Mouse (Mus musculus) E14TG2a.4 (cell line): ENCODE results near the gene Cd248.
A peak's percentile ranks its signal among the peaks of the same experiment; 100 is the strongest.

ENCODE experiments used
- H3K27me3 ChIP-seq: 2 replicates; pipeline ENCODE4 v1.6.1; 2014; ENCODE audit warnings: low read length, control low read depth; ENCODE audit not compliant: insufficient read depth
- H3K36me3 ChIP-seq: 2 replicates; pipeline ENCODE4 v1.6.1; 2014; ENCODE audit warnings: low read length, control low read depth; ENCODE audit not compliant: insufficient read depth
- H3K4me1 ChIP-seq: replicated peaks from 2 replicates; pipeline ENCODE4 v1.6.1; 2014; ENCODE audit warnings: low read depth, low read length, control low read depth
- H3K4me3 ChIP-seq: replicated peaks from 2 replicates; pipeline ENCODE4 v1.5.1; 2014; ENCODE audit warnings: mild to moderate bottlenecking, low read length
- H3K9me3 ChIP-seq: 2 replicates; pipeline ENCODE4 v1.6.1; 2014; ENCODE audit warnings: low read length, control low read depth
- CTCF ChIP-seq: conservative IDR thresholded peaks from 2 replicates; pipeline ENCODE4 v1.5.1; 2014; ENCODE audit warnings: low read length
- NANOG ChIP-seq: IDR thresholded peaks from 2 replicates; pipeline ENCODE4 v1.6.1; 2014; ENCODE audit warnings: borderline replicate concordance, low read length, mixed read lengths
- POU5F1 ChIP-seq: IDR thresholded peaks from 2 replicates; pipeline ENCODE4 v1.6.1; 2014; ENCODE audit warnings: low read length, borderline replicate concordance

Gene Cd248

DNA sequence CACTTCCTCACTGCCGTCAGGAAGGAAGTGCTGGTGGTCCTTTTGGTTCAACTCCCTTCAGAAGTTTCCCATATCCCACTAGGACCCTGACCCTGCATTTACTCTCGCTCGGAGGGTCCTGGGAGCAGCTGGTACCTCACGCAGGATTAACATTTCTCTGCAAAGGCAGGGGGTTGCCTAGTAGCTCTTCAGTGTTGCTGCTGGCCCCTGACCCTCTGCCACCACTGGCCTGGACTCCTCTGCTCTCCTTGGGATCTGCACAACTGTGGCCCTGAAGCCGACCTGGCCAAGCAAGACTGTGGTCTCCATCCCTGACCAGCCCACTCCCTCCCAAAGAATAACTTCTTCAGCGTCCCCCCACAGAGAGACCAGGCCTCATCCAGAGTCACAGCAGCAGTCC lies 18.6 kb upstream of the Cd248 start:
- no peaks in the 10 kb centered on the region for H3K9me3 ChIP-seq
- peaks cover 61% of the 10 kb centered on the region for H3K36me3 ChIP-seq
- 0 out of 2 replicates have a peak overlapping the region, but pooled peaks have one; percentile 10 for H3K4me3 ChIP-seq
- H3K27me3 ChIP-seq: peaks cover 29% of the 10 kb centered on the region
- TF ChIP-seq CTCF (no peak), NANOG (no peak), POU5F1 (no peak)
- peaks cover 86% of the 10 kb centered on the region for H3K4me1 ChIP-seq

DNA sequence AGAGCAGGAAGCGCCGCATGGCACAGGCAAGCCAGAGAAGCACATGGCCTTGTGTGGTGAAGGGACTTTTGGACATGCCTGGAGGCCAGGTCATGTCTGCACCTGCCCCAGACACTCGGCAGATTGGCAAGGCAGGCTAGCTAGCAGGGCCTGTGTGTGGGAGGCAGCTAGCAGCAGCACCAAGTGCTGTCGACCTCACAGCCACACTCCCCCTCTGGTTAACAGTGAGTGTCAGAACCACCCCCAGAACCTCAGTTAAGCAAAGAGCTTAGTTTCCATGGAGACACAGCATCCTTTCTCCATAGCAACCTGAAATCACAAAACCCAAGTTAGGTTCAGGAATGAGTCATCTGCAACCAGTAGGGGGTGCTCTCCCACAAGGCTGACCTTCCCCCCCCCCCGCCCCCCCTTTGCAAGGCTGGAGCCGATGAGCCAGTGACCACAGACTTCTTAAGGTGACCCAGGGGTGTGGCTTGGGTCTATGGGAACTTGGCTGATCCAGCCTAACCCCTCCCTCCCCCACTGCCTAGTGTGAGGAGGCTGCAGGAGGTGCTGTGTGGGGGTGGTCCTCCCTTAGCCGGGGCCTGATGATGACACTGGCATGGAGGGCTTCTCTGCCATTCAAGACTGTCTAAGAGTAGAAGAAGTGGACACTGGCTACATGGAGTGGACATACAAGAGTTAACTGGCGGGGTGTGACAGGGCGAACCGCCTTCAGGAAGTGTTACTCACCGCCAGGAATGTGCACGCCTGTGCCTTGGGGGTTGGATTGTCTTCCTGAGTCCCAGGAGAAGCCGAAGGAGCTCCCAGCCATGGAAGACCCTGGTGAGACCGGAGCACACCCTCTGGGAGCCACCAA lies 17.6 kb upstream of the Cd248 start, which contains the start of gene Rin1:
Rin1 (plus strand) TSS at position 435 of the 859 bp plus-strand sequence.
- peaks cover 32% of the 10 kb centered on the region for H3K27me3 ChIP-seq
- TF ChIP-seq POU5F1 (no peak), NANOG (no peak), CTCF (peak; percentile 6; the same call in 1 of the 2 replicates)
- no peaks in the 10 kb centered on the region for H3K9me3 ChIP-seq
- H3K4me1 ChIP-seq: peaks cover 80% of the 10 kb centered on the region
- H3K4me3 ChIP-seq: peak within 1 kb of the TSS; percentile 77
- H3K36me3 ChIP-seq: peaks cover 65% of the 10 kb centered on the region

DNA sequence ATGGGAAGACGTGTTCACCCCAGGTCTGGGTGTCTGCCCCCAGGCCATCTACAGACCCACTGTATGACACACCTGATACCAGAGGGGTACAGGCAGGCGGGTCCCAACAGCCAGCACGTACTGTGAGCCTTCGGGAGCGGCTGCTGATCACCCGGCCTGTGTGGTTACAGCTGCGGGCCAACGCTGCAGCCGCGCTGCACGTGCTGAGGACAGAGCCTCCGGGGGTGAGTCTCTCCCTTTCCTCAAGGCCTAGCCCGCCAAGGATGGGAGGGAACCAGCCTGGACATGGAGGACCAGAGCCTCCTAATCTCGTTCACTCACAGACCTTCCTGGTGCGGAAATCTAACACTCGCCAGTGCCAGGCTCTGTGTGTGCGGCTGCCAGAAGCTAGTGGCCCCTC lies 16.8 kb upstream of the Cd248 start:
- Histone ChIP-seq H3K27me3 (peaks cover 35% of the 10 kb centered on the region), H3K4me1 (peaks cover 76% of the 10 kb centered on the region), H3K36me3 (peaks cover 63% of the 10 kb centered on the region), H3K4me3 (peak overlapping the region; percentile 77), H3K9me3 (no peaks in the 10 kb centered on the region)
- no peak for TF ChIP-seq CTCF
- TF ChIP-seq POU5F1: no peak
- TF ChIP-seq NANOG: no peak

DNA sequence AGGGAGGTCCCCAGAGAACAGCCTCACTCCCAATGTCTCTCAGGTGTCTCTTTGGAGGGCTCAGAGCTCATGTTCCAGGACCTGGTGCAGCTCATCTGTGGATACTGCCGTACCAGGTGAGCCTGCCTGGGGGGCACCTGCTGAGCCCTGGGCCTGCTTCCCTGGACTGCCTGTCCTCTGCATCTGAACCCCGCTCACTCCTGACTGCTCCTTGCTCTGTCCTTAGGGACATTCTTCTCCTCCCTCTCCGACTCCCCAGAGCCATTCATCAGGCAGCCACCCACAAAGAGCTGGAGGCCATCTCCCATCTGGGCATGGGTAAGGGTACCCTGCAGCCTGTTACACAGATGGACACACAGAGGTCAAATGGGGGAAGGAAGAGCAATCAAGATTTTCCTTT lies 16.4 kb upstream of the Cd248 start:
- no peaks in the 10 kb centered on the region for H3K9me3 ChIP-seq
- peaks cover 58% of the 10 kb centered on the region for H3K36me3 ChIP-seq
- H3K27me3 ChIP-seq: peaks cover 35% of the 10 kb centered on the region
- H3K4me3 ChIP-seq: peak overlapping the region; percentile 77
- TF ChIP-seq NANOG (no peak), CTCF (no peak), POU5F1 (no peak)
- peaks cover 76% of the 10 kb centered on the region for H3K4me1 ChIP-seq

DNA sequence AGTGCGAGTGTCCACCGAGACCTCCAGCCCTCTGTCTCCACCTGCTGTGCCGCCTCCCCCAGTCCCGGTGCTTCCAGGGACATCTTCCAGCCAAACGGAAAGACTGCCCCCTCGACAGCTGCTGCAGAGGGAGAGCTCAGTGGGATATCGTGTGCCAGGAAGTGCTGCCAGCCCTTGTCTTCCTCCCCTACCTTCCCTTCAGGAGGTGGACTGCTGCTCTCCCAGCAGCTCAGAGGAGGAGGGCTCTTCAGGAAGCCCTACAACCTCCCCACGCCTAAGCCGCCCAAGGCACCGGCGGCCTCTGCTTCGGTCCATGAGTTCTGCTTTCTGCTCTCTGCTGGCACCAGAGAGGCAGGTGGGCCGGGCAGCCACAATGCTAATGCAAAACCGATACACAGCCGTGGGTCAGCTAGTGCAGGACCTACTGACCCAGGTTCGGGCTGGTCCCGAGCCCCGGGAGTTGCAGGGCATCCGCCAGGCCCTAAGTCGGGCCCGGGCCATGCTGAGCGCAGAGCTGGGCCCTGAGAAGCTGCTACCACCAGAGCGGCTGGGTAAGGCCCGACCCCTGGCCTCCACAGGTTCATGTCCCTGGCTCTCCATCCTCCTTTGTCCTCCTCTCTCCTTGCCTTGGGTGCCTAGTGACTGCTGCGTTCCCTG lies 15.6 kb upstream of the Cd248 start:
- H3K9me3 ChIP-seq: no peaks in the 10 kb centered on the region
- H3K4me3 ChIP-seq: peak overlapping the region; percentile 77
- peaks cover 35% of the 10 kb centered on the region for H3K27me3 ChIP-seq
- H3K4me1 ChIP-seq: peaks cover 80% of the 10 kb centered on the region
- peaks cover 50% of the 10 kb centered on the region for H3K36me3 ChIP-seq
- no peak for TF ChIP-seq POU5F1
- TF ChIP-seq NANOG: no peak
- no peak for TF ChIP-seq CTCF

DNA sequence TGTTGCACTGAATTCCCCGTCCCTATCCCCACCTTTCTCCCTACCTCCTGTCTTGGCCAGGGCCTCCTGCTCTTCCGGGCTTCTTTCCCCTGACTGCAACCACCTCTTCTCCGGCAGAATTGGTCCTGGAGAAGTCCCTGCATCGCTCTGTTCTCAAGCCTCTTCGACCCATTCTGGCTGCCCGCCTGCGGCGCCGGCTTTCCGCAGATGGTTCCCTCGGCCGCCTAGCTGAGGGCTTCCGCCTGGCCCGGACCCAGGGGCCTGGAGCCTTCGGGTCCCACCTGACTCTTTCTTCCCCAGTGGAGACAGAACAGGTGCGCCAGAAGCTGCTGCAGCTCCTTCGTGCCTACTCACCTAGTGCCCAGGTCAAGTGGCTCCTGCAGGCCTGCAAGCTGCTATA lies 15.0 kb upstream of the Cd248 start:
- TF ChIP-seq NANOG (no peak), POU5F1 (no peak)
- Histone ChIP-seq H3K4me3 (peak overlapping the region; percentile 77), H3K36me3 (peaks cover 45% of the 10 kb centered on the region)

DNA sequence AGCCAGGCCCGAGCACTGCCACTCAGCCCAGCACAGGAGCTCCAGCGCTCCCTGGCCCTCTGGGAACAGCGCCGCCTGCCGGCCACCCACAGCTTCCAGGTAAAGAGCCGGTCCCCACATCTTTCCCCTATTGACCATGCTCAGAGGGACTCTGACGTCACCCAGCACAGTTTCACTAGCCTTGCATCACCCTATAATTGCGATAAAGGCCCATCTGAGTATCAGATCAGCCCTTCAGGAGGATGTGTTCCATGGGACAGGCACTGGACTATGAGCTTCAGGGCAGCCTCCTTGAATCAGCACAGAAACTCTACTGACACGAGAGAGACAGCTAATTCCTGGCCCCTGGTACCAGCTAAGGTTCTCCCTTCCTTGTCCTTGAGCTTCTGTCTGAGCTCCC lies 14.0 kb upstream of the Cd248 start:
- TF ChIP-seq CTCF: peak; percentile 98
- no peak for TF ChIP-seq NANOG
- H3K9me3 ChIP-seq: no peaks in the 10 kb centered on the region
- H3K4me1 ChIP-seq: peaks cover 84% of the 10 kb centered on the region
- 0 out of 2 replicates have a peak overlapping the region, but pooled peaks have one; percentile 77 for H3K4me3 ChIP-seq
- H3K27me3 ChIP-seq: peaks cover 35% of the 10 kb centered on the region
- H3K36me3 ChIP-seq: peaks cover 34% of the 10 kb centered on the region

More for the DNA sequence above, 15.0 kb upstream of the Cd248 start:
- Histone ChIP-seq H3K9me3 (no peaks in the 10 kb centered on the region), H3K27me3 (peaks cover 35% of the 10 kb centered on the region), H3K4me1 (peaks cover 84% of the 10 kb centered on the region)

DNA sequence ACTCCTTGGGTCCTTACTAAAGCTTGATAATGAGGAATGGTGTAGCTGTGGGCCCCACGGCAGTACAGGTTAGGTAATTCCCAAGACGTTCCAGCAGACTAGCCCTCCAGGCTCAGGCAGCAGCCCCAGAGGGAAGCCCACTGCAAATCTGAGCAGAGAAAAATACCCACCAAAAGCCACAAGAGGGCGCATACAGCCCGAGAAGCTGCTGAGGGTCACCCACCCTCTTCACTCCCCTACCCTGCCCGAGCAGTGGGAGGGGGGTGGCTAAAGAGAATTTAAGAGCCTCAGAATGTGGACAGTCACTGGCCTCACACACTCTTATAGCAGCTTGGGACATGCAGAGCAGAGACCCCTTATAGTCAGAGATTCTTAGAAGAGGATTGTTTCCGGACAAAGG lies 11.6 kb upstream of the Cd248 start:
- TF ChIP-seq NANOG (no peak), CTCF (peak; percentile 81)

More for the DNA sequence above, 11.6 kb upstream of the Cd248 start:
- peaks cover 86% of the 10 kb centered on the region for H3K4me1 ChIP-seq
- H3K4me3 ChIP-seq: no peak overlapping the region
- H3K36me3 ChIP-seq: peaks cover 24% of the 10 kb centered on the region
- peaks cover 29% of the 10 kb centered on the region for H3K27me3 ChIP-seq
- no peaks in the 10 kb centered on the region for H3K9me3 ChIP-seq
